Mouse (Mus musculus): ENCODE data around the gene Olfr1357.

- TF ChIP-seq POLR2A (IDR thresholded peaks at IDR 0.05; ENCODE audit: borderline replicate concordance, extremely low read depth, insufficient read depth, insufficient read length, poor library complexity, severe bottlenecking) (no peak), CTCF (IDR thresholded peaks at IDR 0.05; ENCODE audit: borderline replicate concordance, extremely low read depth, insufficient read depth, insufficient read length) (no peak)
Measured at GRCm38 (mm10) chr10:78594566-78594965, 23.3 kb downstream of the Olfr1357 start.
